Mouse (Mus musculus): ENCODE data around the gene Dad1.

DNA sequence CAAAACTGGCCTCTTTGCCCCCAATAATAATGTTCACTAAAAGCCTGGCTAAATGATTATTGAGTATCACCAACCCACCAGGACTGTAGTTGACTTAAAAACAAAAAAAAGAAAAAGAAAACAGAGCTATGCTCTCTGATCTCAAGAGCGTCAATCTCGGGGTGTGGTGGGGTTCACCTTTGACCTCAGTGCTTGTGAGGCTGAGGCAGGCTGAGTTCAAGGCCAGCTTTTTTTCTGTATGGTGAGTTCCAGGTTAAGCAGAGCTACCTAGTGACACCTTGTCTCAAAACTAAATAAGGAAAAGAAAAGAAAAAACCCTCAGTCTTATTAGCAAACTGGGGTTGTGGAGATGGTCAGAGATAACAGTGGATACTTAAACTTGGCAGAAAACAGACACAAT, 43.5 kb downstream of the Dad1 start:
- TF ChIP-seq EP300 (IDR thresholded peaks at IDR 0.05; ENCODE audit: low read depth), result no peak
- TF ChIP-seq CTCF (IDR thresholded peaks at IDR 0.05; ENCODE audit: low read depth), result no peak

All from liver, embryonic 14.5 days (tissue).